Mouse (Mus musculus): ENCODE results near the gene Dner. TPM values are rescaled to one million over a fixed set of nuclear protein-coding genes. Genes with fewer than 3 reads are reported as not detected.

Gene Dner
- polyA plus RNA-seq, 1 experiment, result 0.20 TPM

DNA sequence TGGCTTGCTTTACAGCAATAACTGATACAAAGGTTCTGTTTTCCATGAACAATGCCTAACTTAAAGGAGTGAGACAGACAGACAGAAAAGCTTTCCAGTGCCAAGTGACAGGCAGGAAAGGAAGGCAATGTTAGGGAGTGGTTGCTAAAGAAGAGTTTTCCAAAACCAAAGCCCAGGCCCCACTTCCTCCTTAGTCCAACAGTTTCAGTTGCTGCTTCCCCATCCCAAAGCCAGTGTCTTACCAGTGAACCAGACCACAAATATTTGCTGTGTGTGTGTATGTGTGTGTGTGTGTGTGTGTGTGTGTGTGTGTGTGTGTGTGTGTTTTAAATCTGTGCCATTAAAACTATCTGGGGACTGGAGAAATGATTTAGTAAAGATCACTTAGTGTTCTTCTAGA lies 258.5 kb downstream of the Dner start:
- Histone ChIP-seq H3K4me3 (ENCODE audit: insufficient read depth, low read length) (no peak overlapping the region), H3K4me1 (ENCODE audit: control insufficient read depth, insufficient read depth, low read length) (peaks cover 17% of the 10 kb centered on the region), H3K27ac (ENCODE audit: insufficient read depth, low read depth, low read length) (peak overlapping the region; percentile 81)
- no peak for TF ChIP-seq CTCF (IDR thresholded peaks at IDR 0.05; ENCODE audit: low read depth, low read length)

DNA sequence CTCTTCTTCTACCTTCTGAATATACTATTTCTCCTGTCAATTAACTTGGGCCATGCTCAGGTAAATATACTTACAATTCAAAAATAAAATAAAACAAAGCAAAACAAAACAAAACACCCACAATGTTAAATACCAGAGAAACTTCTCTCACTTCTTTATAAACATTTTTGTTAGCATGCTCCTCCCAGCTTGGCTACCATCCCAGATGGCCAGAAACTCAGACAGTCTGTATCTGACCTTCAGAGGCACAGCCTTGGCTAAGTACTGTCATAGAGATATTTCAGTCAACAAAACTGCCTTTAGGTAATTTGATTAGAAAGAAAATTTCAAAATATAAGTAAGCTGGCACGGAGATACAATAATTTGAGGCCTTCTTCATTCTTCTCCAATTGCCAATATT lies 259.7 kb downstream of the Dner start:
- H3K4me1 ChIP-seq (ENCODE audit: control insufficient read depth, insufficient read depth, low read length), result peaks cover 26% of the 10 kb centered on the region
- H3K4me3 ChIP-seq (ENCODE audit: insufficient read depth, low read length), result no peak overlapping the region
- TF ChIP-seq CTCF (IDR thresholded peaks at IDR 0.05; ENCODE audit: low read depth, low read length), result no peak
- TF ChIP-seq POLR2A (IDR thresholded peaks at IDR 0.05; ENCODE audit: borderline replicate concordance, low read depth, low read length), result no peak
- no peak overlapping the region for H3K27ac ChIP-seq (ENCODE audit: insufficient read depth, low read depth, low read length)

DNA sequence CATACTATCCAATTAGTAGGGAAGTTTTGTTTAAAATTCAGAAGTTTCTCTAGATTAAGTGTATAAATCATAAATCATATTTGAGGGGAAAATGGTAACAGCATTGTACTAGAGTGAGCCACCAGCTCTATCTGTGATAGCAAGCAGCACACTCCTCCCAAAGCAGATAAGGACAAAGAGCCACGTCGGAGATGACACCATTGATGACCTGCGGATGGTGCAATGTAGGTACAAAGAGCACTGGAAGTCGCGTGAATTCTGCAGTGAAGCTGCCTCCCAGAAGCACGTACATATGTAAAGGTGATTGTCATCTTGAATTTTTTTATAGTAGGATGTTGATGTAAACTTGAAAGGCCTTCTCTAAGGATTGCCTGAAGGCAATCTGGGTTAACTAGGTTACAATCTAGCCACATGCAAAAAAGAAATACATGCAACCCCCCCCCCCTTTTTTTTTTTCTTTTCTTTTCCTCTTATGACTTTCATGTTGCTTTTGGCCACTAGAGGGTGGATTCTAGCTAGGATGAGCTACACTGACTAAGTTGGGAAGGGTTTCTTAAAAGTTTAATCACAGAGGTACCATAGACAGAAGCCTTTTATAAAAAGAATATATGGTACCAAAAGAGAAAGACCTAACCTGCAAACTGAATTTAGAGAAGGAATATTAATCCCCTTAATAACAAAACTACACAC lies 262.6 kb downstream of the Dner start:
- no peak for TF ChIP-seq CTCF (IDR thresholded peaks at IDR 0.05; ENCODE audit: low read depth, low read length)
- no peak for TF ChIP-seq POLR2A (IDR thresholded peaks at IDR 0.05; ENCODE audit: borderline replicate concordance, low read depth, low read length)
- Histone ChIP-seq H3K4me1 (ENCODE audit: control insufficient read depth, insufficient read depth, low read length) (peaks cover 36% of the 10 kb centered on the region), H3K27ac (ENCODE audit: insufficient read depth, low read depth, low read length) (no peak overlapping the region), H3K4me3 (ENCODE audit: insufficient read depth, low read length) (no peak overlapping the region)

DNA sequence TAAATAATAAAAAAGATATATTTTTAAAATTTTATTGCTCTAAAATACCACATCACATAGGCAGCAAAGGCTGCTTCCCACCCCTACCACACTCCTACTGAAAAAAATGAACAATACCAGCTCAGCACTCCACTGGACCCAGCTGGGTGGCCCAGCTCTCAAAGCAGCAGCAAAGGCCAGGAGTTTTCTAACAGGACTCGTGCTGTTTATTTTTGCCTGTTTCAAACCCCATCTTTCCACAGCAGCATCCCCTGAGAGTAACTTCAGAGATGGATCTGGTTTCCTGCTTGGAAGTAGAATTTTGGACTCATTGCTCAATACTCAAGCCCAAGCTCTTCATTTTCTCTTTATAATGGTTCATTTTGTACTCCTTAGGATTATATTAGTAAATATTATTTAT lies 263.7 kb downstream of the Dner start:
- no peak overlapping the region for H3K4me3 ChIP-seq (ENCODE audit: insufficient read depth, low read length)
- no peak overlapping the region for H3K27ac ChIP-seq (ENCODE audit: insufficient read depth, low read depth, low read length)
- no peak for TF ChIP-seq CTCF (IDR thresholded peaks at IDR 0.05; ENCODE audit: low read depth, low read length)
- TF ChIP-seq POLR2A (IDR thresholded peaks at IDR 0.05; ENCODE audit: borderline replicate concordance, low read depth, low read length), result no peak
- peaks cover 41% of the 10 kb centered on the region for H3K4me1 ChIP-seq (ENCODE audit: control insufficient read depth, insufficient read depth, low read length)

DNA sequence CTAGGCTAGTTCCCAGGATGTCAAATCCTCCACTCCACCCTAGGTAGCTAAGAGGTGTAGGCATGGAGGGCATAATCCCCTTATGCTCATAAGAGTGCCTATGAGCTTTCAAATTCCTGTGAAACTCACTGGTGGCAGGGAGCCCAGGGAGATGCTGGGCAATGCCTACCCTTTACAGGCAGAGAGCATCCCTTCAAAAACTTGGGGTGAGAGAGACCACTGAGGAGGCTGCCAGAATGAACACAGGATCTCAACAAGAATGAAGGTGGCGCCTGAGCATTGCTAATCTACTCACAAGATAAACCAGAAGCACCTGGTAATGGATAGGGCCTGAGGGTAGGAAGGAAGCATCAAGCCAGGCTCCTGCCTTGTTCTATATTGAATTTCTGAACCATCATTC lies 267.7 kb downstream of the Dner start:
- TF ChIP-seq CTCF (IDR thresholded peaks at IDR 0.05; ENCODE audit: low read depth, low read length) (no peak), POLR2A (IDR thresholded peaks at IDR 0.05; ENCODE audit: borderline replicate concordance, low read depth, low read length) (no peak)
- no peak overlapping the region for H3K4me3 ChIP-seq (ENCODE audit: insufficient read depth, low read length)
- H3K27ac ChIP-seq (ENCODE audit: insufficient read depth, low read depth, low read length), result peak overlapping the region; percentile 87
- H3K4me1 ChIP-seq (ENCODE audit: control insufficient read depth, insufficient read depth, low read length), result peaks cover 51% of the 10 kb centered on the region

DNA sequence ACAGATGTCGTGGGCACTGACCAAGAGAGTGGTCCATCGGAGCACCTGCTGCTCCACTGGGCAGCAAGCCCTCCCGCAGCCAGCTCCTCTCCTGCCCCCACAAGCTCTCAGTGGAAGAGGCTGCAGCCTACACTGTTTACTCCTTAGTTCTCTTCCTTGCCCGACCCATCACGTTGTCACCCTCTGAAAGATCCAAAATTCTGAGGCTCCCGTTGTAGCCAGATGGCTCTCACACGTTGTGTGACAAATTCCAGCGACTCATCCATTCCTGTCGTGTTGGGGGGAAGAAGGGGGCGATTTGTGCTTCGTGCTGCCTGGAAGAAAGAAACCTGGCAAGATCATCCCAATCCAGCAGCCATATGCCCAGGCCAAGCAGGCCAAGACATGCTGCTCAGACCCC lies 268.3 kb downstream of the Dner start:
- Histone ChIP-seq H3K4me3 (ENCODE audit: insufficient read depth, low read length) (no peak overlapping the region), H3K27ac (ENCODE audit: insufficient read depth, low read depth, low read length) (peak overlapping the region; percentile 81), H3K4me1 (ENCODE audit: control insufficient read depth, insufficient read depth, low read length) (peaks cover 51% of the 10 kb centered on the region)
- no peak for TF ChIP-seq POLR2A (IDR thresholded peaks at IDR 0.05; ENCODE audit: borderline replicate concordance, low read depth, low read length)

DNA sequence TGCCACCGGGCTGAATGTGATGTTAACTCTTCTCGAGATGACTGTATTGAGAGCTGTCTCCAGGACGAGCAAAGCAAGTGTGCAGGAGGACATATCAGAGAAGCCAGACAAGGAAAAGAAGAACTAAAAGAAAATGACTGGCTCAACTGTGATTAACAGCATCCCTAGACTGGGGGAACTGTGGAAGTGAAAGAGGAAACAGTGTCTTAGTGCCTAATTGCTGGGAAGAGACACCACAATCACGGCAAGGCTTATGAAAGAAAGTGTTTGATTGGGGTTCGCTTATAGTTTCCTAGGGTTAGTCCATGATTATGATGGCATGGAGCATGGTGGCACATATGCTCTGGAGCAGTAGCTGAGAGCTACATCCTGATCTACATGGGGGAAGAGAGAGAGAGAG lies 269.3 kb downstream of the Dner start:
- H3K27ac ChIP-seq (ENCODE audit: insufficient read depth, low read depth, low read length), result peak overlapping the region; percentile 83
- TF ChIP-seq POLR2A (IDR thresholded peaks at IDR 0.05; ENCODE audit: borderline replicate concordance, low read depth, low read length) (no peak), CTCF (IDR thresholded peaks at IDR 0.05; ENCODE audit: low read depth, low read length) (no peak)
- H3K4me1 ChIP-seq (ENCODE audit: control insufficient read depth, insufficient read depth, low read length), result peaks cover 45% of the 10 kb centered on the region
- no peak overlapping the region for H3K4me3 ChIP-seq (ENCODE audit: insufficient read depth, low read length)

DNA sequence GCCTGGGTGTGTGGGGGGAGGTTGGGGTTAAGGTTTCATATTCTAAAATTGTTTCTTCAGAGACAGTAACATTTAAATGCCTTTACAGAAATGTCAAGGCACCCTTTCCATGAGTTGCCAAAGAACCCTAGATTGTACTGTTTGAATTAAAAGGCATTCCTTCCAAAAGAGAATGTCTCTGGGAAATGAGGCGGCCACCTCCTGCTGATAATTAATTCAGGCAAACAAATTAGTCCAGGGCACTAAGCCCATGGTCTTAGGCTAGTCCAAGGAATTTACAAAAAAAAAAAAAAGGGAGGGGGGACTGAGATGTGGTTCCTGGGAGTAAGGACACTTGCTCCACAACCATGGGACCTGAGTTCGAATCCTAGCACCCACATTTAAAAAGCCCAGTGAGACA lies 273.1 kb downstream of the Dner start:
- TF ChIP-seq CTCF (IDR thresholded peaks at IDR 0.05; ENCODE audit: low read depth, low read length) (no peak), POLR2A (IDR thresholded peaks at IDR 0.05; ENCODE audit: borderline replicate concordance, low read depth, low read length) (no peak)
- Histone ChIP-seq H3K4me1 (ENCODE audit: control insufficient read depth, insufficient read depth, low read length) (peaks cover 25% of the 10 kb centered on the region), H3K27ac (ENCODE audit: insufficient read depth, low read depth, low read length) (no peak overlapping the region), H3K4me3 (ENCODE audit: insufficient read depth, low read length) (no peak overlapping the region)

DNA sequence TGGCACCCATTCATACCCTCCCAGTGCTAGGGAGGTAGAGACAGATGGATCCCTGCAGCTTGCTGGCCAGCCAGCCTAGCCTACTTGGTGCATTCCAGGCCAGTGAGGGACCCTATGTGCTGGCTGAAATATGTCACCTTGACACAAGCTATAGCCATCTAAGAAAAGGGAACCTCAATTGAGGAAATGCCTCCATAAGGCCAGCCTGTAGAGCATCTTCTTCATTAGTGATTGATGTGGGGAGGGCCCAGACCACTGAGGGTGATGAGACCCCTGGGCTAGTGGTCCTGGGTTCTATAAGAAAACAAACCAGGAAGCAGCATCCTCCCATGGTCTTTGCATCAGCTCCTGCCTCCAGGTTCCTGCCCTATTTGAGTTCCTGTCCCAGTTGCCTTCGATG lies 274.2 kb downstream of the Dner start:
- Histone ChIP-seq H3K27ac (ENCODE audit: insufficient read depth, low read depth, low read length) (no peak overlapping the region), H3K4me1 (ENCODE audit: control insufficient read depth, insufficient read depth, low read length) (peaks cover 22% of the 10 kb centered on the region)
- TF ChIP-seq CTCF (IDR thresholded peaks at IDR 0.05; ENCODE audit: low read depth, low read length) (no peak), POLR2A (IDR thresholded peaks at IDR 0.05; ENCODE audit: borderline replicate concordance, low read depth, low read length) (no peak)

DNA sequence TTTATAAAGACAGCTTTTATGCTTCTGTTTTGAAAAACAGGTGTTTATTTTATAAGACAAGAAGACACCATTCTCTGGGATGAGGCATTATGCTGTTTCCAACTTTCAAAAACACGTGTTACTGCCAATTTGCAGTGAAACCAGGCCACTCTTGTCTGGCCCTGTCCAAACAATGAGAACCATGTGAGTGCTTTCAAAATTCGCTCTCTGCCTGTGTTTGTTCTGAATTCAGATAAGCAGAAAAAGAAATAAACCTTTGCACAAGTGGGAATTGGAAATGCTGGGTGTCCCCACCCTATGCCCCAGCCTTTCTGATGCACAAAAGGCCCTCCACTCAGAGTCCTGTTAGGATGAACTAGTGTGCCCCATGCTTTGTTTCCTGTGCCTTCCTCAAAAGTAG lies 276.6 kb downstream of the Dner start:
- Histone ChIP-seq H3K4me1 (ENCODE audit: control insufficient read depth, insufficient read depth, low read length) (peaks cover 10% of the 10 kb centered on the region), H3K4me3 (ENCODE audit: insufficient read depth, low read length) (no peak overlapping the region), H3K27ac (ENCODE audit: insufficient read depth, low read depth, low read length) (no peak overlapping the region)
- TF ChIP-seq POLR2A (IDR thresholded peaks at IDR 0.05; ENCODE audit: borderline replicate concordance, low read depth, low read length) (no peak), CTCF (IDR thresholded peaks at IDR 0.05; ENCODE audit: low read depth, low read length) (no peak)

More for the DNA sequence above, 274.2 kb downstream of the Dner start:
- no peak overlapping the region for H3K4me3 ChIP-seq (ENCODE audit: insufficient read depth, low read length)

DNA sequence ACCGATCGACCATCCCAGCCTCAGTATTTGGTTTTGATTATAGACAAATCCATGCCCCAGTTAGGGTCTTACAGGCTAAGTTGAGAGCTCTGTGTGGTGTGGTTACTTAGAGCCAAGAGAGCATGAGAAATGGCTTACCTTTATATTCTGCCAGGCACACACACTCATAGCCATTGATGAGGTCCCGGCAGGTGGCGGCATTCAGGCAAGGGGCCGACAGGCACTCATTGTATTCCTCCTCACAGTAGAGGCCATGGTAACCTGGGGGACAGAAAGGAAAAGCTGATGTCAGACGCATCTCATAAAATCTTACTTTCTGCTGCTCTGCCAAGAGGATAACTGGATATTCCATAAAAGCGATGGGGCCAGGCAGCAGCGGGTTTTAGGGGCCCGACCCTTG lies 277.5 kb downstream of the Dner start:
- no peak overlapping the region for H3K4me3 ChIP-seq (ENCODE audit: insufficient read depth, low read length)
- peaks cover 10% of the 10 kb centered on the region for H3K4me1 ChIP-seq (ENCODE audit: control insufficient read depth, insufficient read depth, low read length)
- no peak for TF ChIP-seq POLR2A (IDR thresholded peaks at IDR 0.05; ENCODE audit: borderline replicate concordance, low read depth, low read length)
- TF ChIP-seq CTCF (IDR thresholded peaks at IDR 0.05; ENCODE audit: low read depth, low read length), result no peak
- H3K27ac ChIP-seq (ENCODE audit: insufficient read depth, low read depth, low read length), result no peak overlapping the region

Measured in bone marrow macrophage, adult 2 months (primary cell).